Mouse (Mus musculus) stomach, postnatal 0 days (tissue): Measurements from ENCODE around the gene Tusc2. TPM values are rescaled to one million over a fixed set of nuclear protein-coding genes. Genes with fewer than 3 reads are reported as not detected.

Source experiments
- ATAC-seq: fragments of 200-750 bp; cut with Nextera tagmentation; 2 replicates; pipeline ENCODE4 v1.8.0; 2017; ENCODE audit not compliant: low FRiP score, low TSS enrichment
- DNase-seq: peaks from one replicate; pipeline ENCODE4 v3.0.0-alpha.2; 2016; ENCODE audit warnings: low spot score
- H3K27ac ChIP-seq: fragments of 300-500 bp; sonication (generic); replicated peaks from 2 replicates; pipeline ENCODE4 v1.5.1; 2014; ENCODE audit warnings: mild to moderate bottlenecking, control low read depth
- H3K27me3 ChIP-seq: fragments of 300-500 bp; sonication (generic); 2 replicates; pipeline ENCODE4 v1.6.1; 2014; ENCODE audit warnings: low read length; ENCODE audit not compliant: control insufficient read depth, insufficient read depth
- H3K36me3 ChIP-seq: fragments of 300-500 bp; sonication (generic); 2 replicates; pipeline ENCODE4 v1.6.1; 2014; ENCODE audit warnings: low read length, mixed read lengths; ENCODE audit not compliant: control insufficient read depth, insufficient read depth
- H3K4me1 ChIP-seq: fragments of 300-500 bp; sonication (generic); replicated peaks from 2 replicates; pipeline ENCODE4 v1.6.1; 2014; ENCODE audit warnings: antibody characterized with exemption; ENCODE audit not compliant: control insufficient read depth, insufficient read depth
- H3K4me2 ChIP-seq: fragments of 300-500 bp; sonication (generic); replicated peaks from 2 replicates; pipeline ENCODE4 v1.6.1; 2014; ENCODE audit warnings: low read depth, mild to moderate bottlenecking, control low read depth, moderate library complexity
- H3K4me3 ChIP-seq: fragments of 300-500 bp; sonication (generic); 2 replicates; pipeline ENCODE4 v1.5.1; 2014; ENCODE audit warnings: low read depth, low read length, control low read depth
- H3K9ac ChIP-seq: fragments of 300-500 bp; sonication (generic); 2 replicates; pipeline ENCODE4 v1.6.1; 2014; ENCODE audit warnings: mild to moderate bottlenecking, low read length, control low read depth, mixed read lengths
- H3K9me3 ChIP-seq: fragments of 300-500 bp; sonication (generic); 2 replicates; pipeline ENCODE4 v1.6.1; 2016; ENCODE audit warnings: low read length; ENCODE audit not compliant: control insufficient read depth
- CTCF ChIP-seq: IDR thresholded peaks from 2 replicates; pipeline ENCODE4 v1.5.1; 2016; ENCODE audit warnings: antibody characterized with exemption, low read depth, mild to moderate bottlenecking, moderate library complexity
- EP300 ChIP-seq: optimal IDR thresholded peaks from 2 replicates; pipeline ENCODE3; 2016; ENCODE audit warnings: antibody characterized with exemption
- WGBS: fragments of 180-500 bp; shearing (Covaris S2); extraction: QIAGEN DNeasy Blood & Tissue Kit; methylation state at CpG from one replicate; pipeline ENCODE4 v1.1.7; 2014; 5-methylcytosine and 5-hydroxymethylcytosine counted together
- polyA plus RNA-seq: library from polyadenylated mRNA; unstranded; fragments of >200 nt; fragmentation: Nextera tagmentation; extraction: Ambion mirVana; gene quantifications from 2 replicates; pipeline ENCODE4 v1.2.1, GENCODE M21; 2015

Tusc2 gene
- polyA plus RNA-seq, 1 experiment from 2014 or later = 44.9 TPM

DNA sequence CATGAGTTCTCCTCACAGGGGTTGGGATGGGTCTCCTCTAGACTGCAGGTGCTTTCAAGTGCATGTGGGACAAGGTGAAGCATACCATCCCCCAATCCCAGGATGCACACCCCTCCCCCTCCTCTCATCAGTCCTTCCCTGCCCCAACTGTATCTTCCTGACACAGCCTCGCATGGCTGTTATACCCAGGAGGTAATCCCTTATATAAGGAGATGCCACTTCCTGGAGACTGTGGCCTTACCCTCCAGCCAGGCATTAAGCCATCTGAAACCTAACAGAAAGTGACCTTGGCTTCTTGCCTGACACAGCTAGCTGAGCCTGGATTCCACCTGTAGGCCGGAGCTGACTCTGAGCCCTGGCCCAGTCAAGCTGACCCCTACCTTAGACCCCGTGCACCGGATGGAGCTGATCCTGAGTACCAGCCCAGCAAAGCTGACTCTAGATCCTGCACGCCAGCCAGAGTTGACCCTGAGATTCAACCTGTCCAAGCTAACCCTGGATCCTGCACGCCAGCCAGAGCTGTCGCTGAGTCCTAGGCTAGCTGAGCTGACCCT is 19.5 kb downstream of the Tusc2 start:
- ATAC-seq = no peak
- WGBS = 89% methylated on average over 7 of the region's 7 CpGs
- 0 out of 2 replicates have a peak overlapping the region, but pooled peaks have one; percentile 24 for H3K27ac ChIP-seq
- no peak for DNase-seq
- no peak overlapping the region for H3K4me2 ChIP-seq
- no peaks in the 10 kb centered on the region for H3K36me3 ChIP-seq
- TF ChIP-seq CTCF = no peak
- no peak for TF ChIP-seq EP300
- H3K9ac ChIP-seq = no peak overlapping the region
- H3K9me3 ChIP-seq = no peaks in the 10 kb centered on the region
- peaks cover 5% of the 10 kb centered on the region; the same call in 1 of the 2 replicates for H3K4me1 ChIP-seq
- no peaks in the 10 kb centered on the region for H3K27me3 ChIP-seq
- H3K4me3 ChIP-seq = no peak overlapping the region

DNA sequence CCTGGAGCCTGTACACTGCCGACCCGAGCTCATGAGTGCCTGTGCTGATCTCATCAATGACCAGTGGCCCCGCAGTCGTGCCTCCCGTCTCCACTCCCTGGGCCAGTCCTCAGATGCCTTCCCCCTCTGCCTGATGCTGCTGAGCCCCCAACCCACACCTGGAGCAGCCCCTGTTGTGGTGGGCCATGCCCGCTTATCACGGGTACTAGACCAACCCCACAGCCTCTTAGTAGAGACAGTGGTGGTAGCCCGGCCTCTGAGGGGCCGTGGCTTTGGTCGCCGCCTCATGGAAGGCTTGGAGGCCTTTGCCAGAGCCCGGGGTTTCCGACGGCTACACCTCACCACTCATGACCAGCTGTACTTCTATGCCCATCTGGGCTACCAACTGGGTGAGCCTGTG is 20.1 kb downstream of the Tusc2 start:
- Histone ChIP-seq H3K4me1 (peaks cover 3% of the 10 kb centered on the region), H3K27ac (no peak overlapping the region), H3K36me3 (no peaks in the 10 kb centered on the region), H3K4me2 (no peak overlapping the region), H3K9ac (no peak overlapping the region), H3K9me3 (no peaks in the 10 kb centered on the region), H3K4me3 (no peak overlapping the region), H3K27me3 (no peaks in the 10 kb centered on the region)
- WGBS = 87% methylated on average over 14 of the region's 14 CpGs
- TF ChIP-seq CTCF = no peak
- TF ChIP-seq EP300 = no peak
- DNase-seq (no peak), ATAC-seq (no peak)

DNA sequence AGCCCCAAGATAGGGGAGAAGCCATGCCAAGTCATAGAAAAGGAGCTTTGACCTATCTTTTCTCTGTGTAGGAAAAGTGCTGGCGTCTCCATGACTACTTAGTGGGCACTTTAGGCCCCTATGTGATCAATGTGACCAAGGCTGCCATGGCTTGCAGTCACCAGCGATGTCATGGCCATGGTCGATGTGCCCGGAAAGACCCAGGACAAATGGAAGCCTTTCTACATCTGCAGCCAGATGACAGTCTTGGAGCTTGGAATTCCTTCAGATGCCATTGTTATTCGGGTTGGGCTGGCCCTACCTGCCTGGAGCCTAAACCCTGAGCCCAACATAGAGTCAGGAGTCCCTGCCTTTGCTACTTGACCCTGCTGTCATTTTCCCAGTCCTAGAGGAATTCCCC is 23.4 kb downstream of the Tusc2 start:
- Histone ChIP-seq H3K4me2 (no peak overlapping the region), H3K9me3 (no peaks in the 10 kb centered on the region), H3K27ac (no peak overlapping the region), H3K4me3 (no peak overlapping the region), H3K4me1 (peaks cover 4% of the 10 kb centered on the region), H3K9ac (no peak overlapping the region), H3K27me3 (no peaks in the 10 kb centered on the region), H3K36me3 (peaks cover 14% of the 10 kb centered on the region; the same call in 1 of the 2 replicates)
- WGBS = 83% methylated on average over 5 of the region's 5 CpGs
- DNase-seq (no peak), ATAC-seq (no peak)
- TF ChIP-seq EP300 = no peak
- no peak for TF ChIP-seq CTCF

DNA sequence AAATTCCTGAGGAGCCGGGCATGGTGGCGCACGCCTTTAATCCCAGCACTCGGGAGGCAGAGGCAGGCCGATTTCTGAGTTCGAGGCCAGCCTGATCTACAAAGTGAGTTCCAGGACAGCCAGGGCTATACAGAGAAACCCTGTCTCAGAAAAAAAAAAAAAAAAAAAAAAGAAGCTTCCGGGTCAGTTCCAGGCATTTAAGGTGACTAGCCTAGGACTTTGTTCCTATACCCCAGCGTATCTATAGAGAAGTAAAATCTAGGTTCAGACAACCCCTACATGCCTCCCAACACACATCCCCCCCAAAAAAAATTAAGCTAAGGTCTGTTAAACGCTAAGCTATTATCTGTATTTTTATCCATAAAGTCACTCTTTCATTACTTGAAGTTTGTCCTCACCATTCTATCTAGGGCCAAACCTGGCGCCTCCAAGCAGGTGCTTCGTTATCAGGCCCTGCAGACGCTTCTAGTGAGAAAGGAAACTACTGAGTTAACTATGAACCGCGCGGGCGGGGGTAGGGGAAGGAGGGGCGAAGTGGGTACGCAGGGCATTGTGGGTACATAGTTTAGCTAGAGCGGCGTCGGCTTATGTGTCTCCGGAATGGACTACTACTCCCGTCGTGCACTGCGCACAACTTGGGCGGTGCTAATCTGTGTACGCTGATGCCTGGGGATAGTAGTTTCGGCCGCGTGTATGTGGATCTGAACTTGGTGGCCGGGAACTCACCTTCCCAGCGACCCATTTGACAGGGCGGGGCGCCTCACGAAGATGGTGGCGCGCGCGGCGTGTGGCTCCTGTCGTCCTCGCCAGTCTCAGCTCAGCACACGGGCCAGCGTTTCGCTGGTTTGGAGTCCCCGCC is 24.1 kb downstream of the Tusc2 start, which contains the start of gene Ifrd2:
Ifrd2 (plus strand) TSS at position 669 of the 859 bp plus-strand sequence.
- no peaks in the 10 kb centered on the region for H3K27me3 ChIP-seq
- no peaks in the 10 kb centered on the region for H3K9me3 ChIP-seq
- peak within 1 kb of the TSS; percentile 63 for H3K9ac ChIP-seq
- H3K36me3 ChIP-seq = peaks cover 19% of the 10 kb centered on the region; the same call in 1 of the 2 replicates
- ATAC-seq = peak; percentile 94
- TF ChIP-seq CTCF = no peak; the same call in 1 of the 2 replicates
- TF ChIP-seq EP300 = no peak
- peaks cover 4% of the 10 kb centered on the region for H3K4me1 ChIP-seq
- peak; percentile 98 for DNase-seq
- WGBS = 11% methylated on average over 46 of the region's 46 CpGs
- peak within 1 kb of the TSS; percentile 56 for H3K4me3 ChIP-seq
- peak within 1 kb of the TSS; percentile 50; the same call in 1 of the 2 replicates for H3K27ac ChIP-seq
- peak within 1 kb of the TSS; percentile 74 for H3K4me2 ChIP-seq

DNA sequence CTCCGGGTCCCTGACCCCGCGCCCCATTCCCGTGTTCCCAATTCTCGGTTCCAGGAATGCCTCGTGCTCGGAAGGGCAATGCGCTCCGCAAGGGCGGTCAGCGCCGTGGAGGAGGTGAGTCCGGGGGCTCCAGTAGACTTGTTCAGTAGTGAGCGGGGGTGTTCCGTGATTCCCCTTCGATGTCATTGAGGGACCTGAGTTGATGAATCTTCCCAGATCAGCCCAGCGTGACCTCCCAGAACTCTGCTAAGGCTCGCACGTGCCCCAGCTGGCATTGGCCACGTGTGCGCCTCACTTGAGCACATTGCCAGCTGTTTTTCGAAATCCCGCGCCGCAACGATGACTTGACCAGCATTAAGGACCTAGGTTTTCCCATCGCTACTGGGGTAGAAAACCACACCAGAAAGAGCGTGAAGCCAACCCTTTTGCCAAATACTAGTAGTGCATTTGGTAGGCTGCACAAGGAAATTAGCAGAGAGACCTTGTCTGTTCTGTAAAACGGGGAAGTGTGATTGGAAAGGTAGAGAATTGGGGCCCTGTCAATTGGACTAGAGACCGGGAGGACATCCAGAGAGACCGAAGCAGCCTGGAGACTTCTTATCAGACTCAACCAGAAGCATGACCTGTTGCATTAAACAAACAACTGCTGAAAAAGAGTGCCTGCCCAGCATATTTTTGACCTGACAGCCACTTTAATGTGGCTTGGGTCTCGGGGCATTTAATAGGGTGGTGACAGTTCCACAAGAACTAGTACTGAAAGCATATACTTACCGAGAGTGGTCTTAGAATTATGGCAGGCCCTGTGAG is 25.0 kb downstream of the Tusc2 start:
- peak; percentile 69 for DNase-seq
- peaks cover 25% of the 10 kb centered on the region; the same call in 1 of the 2 replicates for H3K36me3 ChIP-seq
- H3K9ac ChIP-seq = peak overlapping the region; percentile 63
- TF ChIP-seq EP300 (peak; percentile 65), CTCF (no peak)
- H3K27me3 ChIP-seq = no peaks in the 10 kb centered on the region
- H3K9me3 ChIP-seq = no peaks in the 10 kb centered on the region
- peak overlapping the region; percentile 50; the same call in 1 of the 2 replicates for H3K27ac ChIP-seq
- H3K4me2 ChIP-seq = peak overlapping the region; percentile 74
- 2% methylated on average over 33 of the region's 33 CpGs for WGBS
- peak overlapping the region; percentile 56 for H3K4me3 ChIP-seq
- H3K4me1 ChIP-seq = peaks cover 4% of the 10 kb centered on the region
- ATAC-seq = peak; percentile 1; the same call in 1 of the 2 replicates
